Mouse (Mus musculus) liver, postnatal 0 days (tissue): ENCODE data around the gene Nhlrc4. TPM values are rescaled to one million over a fixed set of nuclear protein-coding genes. Genes with fewer than 3 reads are reported as not detected.

Source experiments
- ATAC-seq: fragments of 200-750 bp; cut with Nextera tagmentation; 2 replicates; pipeline ENCODE4 v1.8.0; 2017; ENCODE audit warnings: mild to moderate bottlenecking, moderate library complexity
- DNase-seq: peaks from one replicate; pipeline ENCODE4 v3.0.0-alpha.2; 2016
- H3K27ac ChIP-seq: fragments of 300-500 bp; sonication (generic); 2 replicates; pipeline ENCODE4 v1.5.1; 2014; ENCODE audit warnings: antibody characterized with exemption, moderate library complexity, mild to moderate bottlenecking, low read depth
- H3K27me3 ChIP-seq: fragments of 300-500 bp; sonication (generic); 2 replicates; pipeline ENCODE4 v1.6.1; 2014; ENCODE audit warnings: low read length, control low read depth, mixed read lengths; ENCODE audit not compliant: insufficient read depth
- H3K36me3 ChIP-seq: fragments of 300-500 bp; sonication (generic); replicated peaks from 2 replicates; pipeline ENCODE4 v1.6.1; 2014; ENCODE audit warnings: mild to moderate bottlenecking, control low read depth, low read length, moderate library complexity, mixed read lengths; ENCODE audit not compliant: insufficient read depth
- H3K4me1 ChIP-seq: fragments of 300-500 bp; sonication (generic); 2 replicates; pipeline ENCODE4 v1.6.1; 2014; ENCODE audit warnings: antibody characterized with exemption, mild to moderate bottlenecking, control low read depth; ENCODE audit not compliant: insufficient read depth
- H3K4me2 ChIP-seq: fragments of 300-500 bp; sonication (generic); 2 replicates; pipeline ENCODE4 v1.6.1; 2014; ENCODE audit warnings: low read depth, mild to moderate bottlenecking, low read length, moderate library complexity, mixed read lengths
- H3K4me3 ChIP-seq: fragments of 300-500 bp; sonication (generic); 2 replicates; pipeline ENCODE4 v1.5.1; 2014; ENCODE audit warnings: low read depth, low read length
- H3K9ac ChIP-seq: fragments of 300-500 bp; sonication (generic); replicated peaks from 2 replicates; pipeline ENCODE4 v1.6.1; 2014; ENCODE audit warnings: mild to moderate bottlenecking, moderate library complexity
- H3K9me3 ChIP-seq: fragments of 300-500 bp; sonication (generic); 2 replicates; pipeline ENCODE4 v1.6.1; 2016; ENCODE audit warnings: mild to moderate bottlenecking, control low read depth, low read length, mixed read lengths
- CTCF ChIP-seq: sonication (generic); IDR thresholded peaks from 2 replicates; pipeline ENCODE4 v1.5.1; 2016; ENCODE audit warnings: antibody characterized with exemption, low read depth
- EP300 ChIP-seq: IDR thresholded peaks from 2 replicates; pipeline ENCODE4 v1.6.1; 2016; ENCODE audit warnings: antibody characterized with exemption, low read depth, mild to moderate bottlenecking
- WGBS: fragments of 180-500 bp; shearing (Covaris S2); extraction: QIAGEN DNeasy Blood & Tissue Kit; methylation state at CpG from one replicate; pipeline ENCODE4 v1.1.7; 2014; ENCODE audit not compliant: insufficient replicate concordance; 5-methylcytosine and 5-hydroxymethylcytosine counted together
- polyA plus RNA-seq: library from polyadenylated mRNA; unstranded; fragments of >200 nt; fragmentation: Nextera tagmentation; extraction: Ambion mirVana; gene quantifications from 2 replicates; pipeline ENCODE4 v1.2.1, GENCODE M21; 2015

Gene Nhlrc4
- polyA plus RNA-seq, 1 experiment from 2014 or later = 2.0 TPM

GRCm38 (mm10) chr17:25919786-25920642, 24.7 kb downstream of the Nhlrc4 start:
- Histone ChIP-seq H3K4me1 (peaks cover 26% of the 10 kb centered on the region), H3K9me3 (no peaks in the 10 kb centered on the region), H3K4me2 (peak overlapping the region; percentile 97), H3K9ac (peak overlapping the region; percentile 76), H3K27ac (peak overlapping the region; percentile 99), H3K36me3 (peaks cover under 1% of the 10 kb centered on the region; the same call in 1 of the 2 replicates), H3K4me3 (peak overlapping the region; percentile 79), H3K27me3 (no peaks in the 10 kb centered on the region)
- TF ChIP-seq EP300 (no peak), CTCF (peak; percentile 11; the same call in 1 of the 2 replicates)
- WGBS = under 1% methylated on average over 39 of the region's 40 CpGs
- ATAC-seq (peak; percentile 92), DNase-seq (peak; percentile 100)

- Histone ChIP-seq H3K4me1 (peaks cover 31% of the 10 kb centered on the region), H3K4me3 (peak within 1 kb of the TSS; percentile 79), H3K4me2 (peak within 1 kb of the TSS; percentile 97), H3K9ac (peak within 1 kb of the TSS; percentile 81), H3K27ac (peak within 1 kb of the TSS; percentile 99), H3K27me3 (no peaks in the 10 kb centered on the region), H3K9me3 (no peaks in the 10 kb centered on the region), H3K36me3 (no peaks in the 10 kb centered on the region)
- TF ChIP-seq EP300 = no peak
- no peak for TF ChIP-seq CTCF
- DNase-seq (peak; percentile 74), ATAC-seq (peak; percentile 5; the same call in 1 of the 2 replicates)
- under 1% methylated on average over 60 of the region's 78 CpGs for WGBS
These were observed 25.5 kb downstream of the Nhlrc4 start, which contains the start of gene Rab40c for GRCm38 (mm10) chr17:25919144-25919785. Rab40c (minus strand) TSS chr17:25919727.

GRCm38 (mm10) chr17:25918037-25918750, 26.6 kb downstream of the Nhlrc4 start:
- Histone ChIP-seq H3K27ac (no peak overlapping the region), H3K4me2 (peak overlapping the region; percentile 97), H3K4me1 (peaks cover 42% of the 10 kb centered on the region), H3K4me3 (peak overlapping the region; percentile 79), H3K9me3 (no peaks in the 10 kb centered on the region), H3K36me3 (no peaks in the 10 kb centered on the region), H3K27me3 (no peaks in the 10 kb centered on the region), H3K9ac (peak overlapping the region; percentile 81)
- no peak for DNase-seq
- WGBS = 79% methylated on average over 9 of the region's 9 CpGs
- TF ChIP-seq EP300 = no peak
- ATAC-seq = no peak

GRCm38 (mm10) chr17:25916931-25917647, 27.7 kb downstream of the Nhlrc4 start:
- H3K4me3 ChIP-seq = no peak overlapping the region
- no peak overlapping the region for H3K4me2 ChIP-seq
- H3K36me3 ChIP-seq = no peaks in the 10 kb centered on the region
- no peaks in the 10 kb centered on the region for H3K9me3 ChIP-seq
- no peaks in the 10 kb centered on the region for H3K27me3 ChIP-seq
- H3K9ac ChIP-seq = no peak overlapping the region
- TF ChIP-seq EP300 = no peak
- TF ChIP-seq CTCF = no peak
- no peak for DNase-seq
- peaks cover 43% of the 10 kb centered on the region for H3K4me1 ChIP-seq
- no peak for ATAC-seq
- H3K27ac ChIP-seq = no peak overlapping the region
- WGBS = 70% methylated on average over 8 of the region's 8 CpGs

- no peak overlapping the region for H3K4me3 ChIP-seq
- DNase-seq = no peak
- ATAC-seq = no peak
- no peaks in the 10 kb centered on the region for H3K27me3 ChIP-seq
- WGBS = 51% methylated on average over 4 of the region's 4 CpGs
- H3K27ac ChIP-seq = no peak overlapping the region
- no peaks in the 10 kb centered on the region for H3K9me3 ChIP-seq
- TF ChIP-seq CTCF = no peak
- no peak for TF ChIP-seq EP300
- H3K4me2 ChIP-seq = no peak overlapping the region
- H3K9ac ChIP-seq = no peak overlapping the region; the same call in 1 of the 2 replicates
- H3K4me1 ChIP-seq = peaks cover 36% of the 10 kb centered on the region
- no peaks in the 10 kb centered on the region for H3K36me3 ChIP-seq
These were observed 30.5 kb downstream of the Nhlrc4 start for GRCm38 (mm10) chr17:25914295-25914694.
